Mouse (Mus musculus): ENCODE measurements around the gene Saa1.

DNA sequence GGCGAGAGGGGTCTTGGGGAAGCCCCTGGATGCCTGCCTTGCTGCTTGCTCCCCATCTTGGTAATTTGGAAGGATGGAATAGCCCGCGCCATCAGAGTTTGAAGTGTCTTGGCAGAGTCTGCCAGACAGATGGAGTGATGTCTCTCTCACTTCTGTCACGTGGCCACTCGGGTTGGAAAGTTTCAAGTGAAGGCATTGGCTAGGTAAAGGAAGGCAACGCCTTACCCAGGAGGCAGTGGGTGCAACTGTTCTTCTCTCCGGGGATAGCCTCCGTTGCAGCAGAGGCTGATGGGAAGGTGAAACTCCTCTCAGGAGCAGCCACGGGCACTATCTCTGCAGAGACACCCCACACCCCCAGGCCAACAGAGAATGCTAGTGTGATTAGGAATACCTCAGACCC, 22.3 kb downstream of the Saa1 start:
- TF ChIP-seq CTCF (IDR thresholded peaks at IDR 0.05; ENCODE audit: borderline replicate concordance, insufficient read depth, low read depth, low read length) (no peak), POLR2A (IDR thresholded peaks at IDR 0.05; ENCODE audit: borderline replicate concordance, insufficient read depth, low read length) (no peak)
